Mouse (Mus musculus) lung, adult 18-20 months (tissue): ENCODE data around the gene Ccdc142.

Source experiments
- DNase-seq, 2 experiments: peaks; one replicate each; pipeline ENCODE4 v3.0.0; 2022; ENCODE audit warnings: mixed read lengths in 2 of 2

Ccdc142 gene

DNA sequence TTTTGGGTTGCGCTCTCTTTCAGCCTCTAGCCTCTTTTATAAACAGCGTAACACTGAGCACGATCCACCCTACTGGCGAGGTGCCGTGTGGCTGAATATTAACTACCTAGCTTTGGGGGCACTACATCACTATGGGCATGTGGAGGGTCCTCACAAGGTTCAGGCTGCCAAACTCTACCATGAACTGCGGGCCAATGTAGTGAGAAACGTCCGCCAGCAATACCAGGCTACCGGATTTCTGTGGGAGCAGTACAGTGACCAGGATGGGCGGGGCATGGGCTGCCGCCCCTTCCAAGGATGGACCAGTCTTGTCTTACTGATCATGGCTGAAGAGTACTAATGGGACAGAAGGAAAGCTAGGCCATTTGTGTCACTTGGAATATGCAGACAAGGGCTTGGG lies 17.0 kb downstream of the Ccdc142 start:
- DNase-seq, result no peak

DNA sequence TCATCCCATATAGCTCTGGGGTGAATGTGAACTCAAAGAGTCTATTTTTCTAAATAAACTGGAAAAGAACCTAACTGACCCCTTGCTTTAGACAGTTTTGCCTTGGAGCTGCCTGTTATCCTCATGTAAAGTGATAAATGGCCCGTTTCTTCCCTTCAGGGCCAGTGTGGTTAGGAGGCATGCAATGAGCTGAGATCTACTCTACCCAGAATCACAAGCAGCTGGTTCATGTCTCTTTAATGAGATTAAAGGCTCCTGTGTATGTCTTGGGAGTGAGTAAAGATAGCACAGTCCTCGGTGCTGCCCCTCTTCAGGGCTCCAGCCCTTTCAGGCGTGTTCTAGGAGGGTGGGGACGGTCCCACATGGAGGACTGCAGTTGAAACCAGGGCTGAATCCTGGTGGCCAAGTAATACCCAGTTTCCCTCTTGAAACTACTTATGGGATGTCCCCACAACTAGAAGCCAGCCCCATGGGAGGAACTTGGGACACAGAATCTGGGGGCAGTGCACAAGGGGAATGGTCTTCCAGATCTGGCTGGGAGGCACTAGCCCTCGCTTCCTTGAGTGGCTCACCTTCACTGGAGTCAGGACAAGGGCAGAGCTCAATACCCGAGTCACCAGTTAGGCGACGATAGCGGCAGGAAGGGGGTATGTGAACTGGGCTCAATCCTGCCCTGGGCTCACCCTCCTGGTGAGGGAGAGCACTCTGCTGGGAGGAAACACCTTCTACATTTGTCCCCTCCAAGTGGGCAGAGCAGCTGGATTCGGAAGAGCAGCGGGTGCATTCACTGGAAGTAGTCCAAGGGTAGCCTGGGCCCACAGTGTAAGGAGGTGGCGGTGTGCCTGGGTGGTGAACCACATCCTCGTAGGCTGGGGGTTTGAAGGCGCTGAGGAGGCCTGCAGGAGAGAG lies 17.7 kb downstream of the Ccdc142 start:
- no peak for DNase-seq

DNA sequence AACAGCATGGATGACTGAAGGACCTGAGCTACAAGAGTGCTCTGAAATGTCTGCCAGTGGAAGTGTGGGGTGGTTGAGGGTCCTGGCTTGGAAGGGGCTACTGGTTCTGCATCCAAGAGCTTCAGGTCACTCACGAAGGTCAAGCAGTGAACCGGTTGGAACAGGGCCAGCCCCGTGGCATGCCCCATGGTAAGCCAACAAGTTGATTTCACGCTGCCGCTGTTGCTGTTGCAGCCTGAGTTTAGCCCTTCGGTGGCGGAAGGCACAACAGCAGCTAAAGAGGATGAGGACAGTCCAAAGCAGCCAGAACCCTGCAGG lies 18.3 kb downstream of the Ccdc142 start:
- DNase-seq, result no peak

DNA sequence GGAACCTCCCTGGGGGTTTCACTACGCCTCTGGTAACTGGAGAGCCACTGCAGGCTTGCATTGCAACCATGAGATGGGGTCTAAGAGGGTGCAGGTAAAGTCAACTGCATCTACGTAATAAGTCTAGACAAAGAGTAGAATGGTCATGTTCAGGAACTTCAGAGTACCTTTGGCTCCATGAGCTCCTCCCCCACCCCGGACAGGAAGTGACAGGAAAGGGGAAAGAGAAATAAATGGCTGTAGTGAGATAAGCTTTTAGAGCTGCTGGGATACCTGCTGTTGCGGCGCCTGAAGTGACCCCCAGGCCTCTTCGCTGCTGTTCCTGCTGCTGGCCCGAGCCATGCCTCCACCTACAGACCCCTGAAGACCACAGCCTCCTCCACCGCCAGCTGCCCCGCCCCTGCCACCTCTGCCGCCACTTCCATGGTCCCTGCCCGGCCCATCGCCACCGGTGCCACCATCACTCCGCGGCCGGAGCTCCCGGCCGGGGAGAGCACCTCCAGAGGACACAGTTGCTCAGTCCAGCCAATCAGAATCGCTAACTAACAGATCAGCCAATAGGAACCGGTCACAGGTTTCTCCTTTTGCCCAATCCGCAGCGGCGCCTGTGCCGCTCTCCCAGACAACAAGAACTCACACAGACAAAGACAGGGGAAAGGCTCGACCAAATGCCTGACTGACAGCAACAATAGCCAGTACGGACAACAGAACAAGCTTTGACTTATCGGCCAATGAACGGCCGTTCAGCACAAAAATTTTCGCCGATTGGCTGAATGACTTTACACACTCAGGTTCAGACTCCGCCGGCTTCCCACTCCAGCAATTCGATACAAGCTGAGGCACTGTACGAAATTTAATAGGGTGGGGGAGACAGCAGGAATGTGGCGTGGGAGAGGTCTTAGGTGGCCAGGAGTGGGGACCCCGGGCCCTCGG lies 19.8 kb downstream of the Ccdc142 start, which contains the start of gene Wbp1:
Wbp1 (minus strand) TSS at position 630 of the 933 bp plus-strand sequence.
- DNase-seq, result peak; percentile 98

DNA sequence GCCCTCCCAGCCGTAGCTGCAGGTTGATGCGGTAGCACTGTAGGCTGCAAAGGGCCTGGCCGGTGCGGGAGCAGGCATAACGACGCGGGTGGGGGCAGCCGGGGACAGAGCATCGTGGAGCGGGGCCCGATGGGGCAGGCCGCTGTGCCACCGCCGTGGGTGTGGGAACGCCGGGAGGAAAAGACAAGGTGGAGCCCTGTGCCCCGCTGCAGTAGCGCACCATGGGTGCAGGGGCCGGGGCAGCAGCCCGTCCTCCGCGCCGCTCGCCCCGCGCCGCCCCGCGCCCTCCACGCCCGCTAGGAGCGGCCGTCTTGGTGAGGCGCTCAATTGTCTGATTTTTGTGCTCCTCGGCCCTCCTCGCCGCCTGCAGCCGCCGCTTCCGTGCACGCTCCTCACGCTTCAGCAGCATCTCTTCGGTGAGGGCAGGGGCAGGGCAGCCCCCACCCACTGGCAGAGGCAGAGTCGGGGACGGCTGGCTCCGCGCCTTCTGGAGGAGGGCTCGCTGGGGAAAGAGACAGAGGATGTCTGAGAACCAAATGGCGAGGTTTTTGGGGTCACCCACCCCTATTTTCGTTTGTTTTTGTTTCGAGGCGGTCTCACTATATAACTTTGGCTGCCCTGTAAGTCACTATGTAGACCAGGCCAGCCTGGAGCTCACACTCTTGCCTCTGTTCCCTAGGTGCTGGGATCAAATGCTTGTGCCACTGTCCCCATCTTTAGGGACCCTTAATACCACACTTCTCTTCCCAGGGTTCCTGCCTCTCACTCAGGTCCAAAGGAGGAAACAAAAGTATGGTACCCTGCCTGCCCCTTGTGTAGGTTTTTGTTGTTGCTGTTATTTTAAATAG lies 20.7 kb downstream of the Ccdc142 start:
- no peak for DNase-seq

DNA sequence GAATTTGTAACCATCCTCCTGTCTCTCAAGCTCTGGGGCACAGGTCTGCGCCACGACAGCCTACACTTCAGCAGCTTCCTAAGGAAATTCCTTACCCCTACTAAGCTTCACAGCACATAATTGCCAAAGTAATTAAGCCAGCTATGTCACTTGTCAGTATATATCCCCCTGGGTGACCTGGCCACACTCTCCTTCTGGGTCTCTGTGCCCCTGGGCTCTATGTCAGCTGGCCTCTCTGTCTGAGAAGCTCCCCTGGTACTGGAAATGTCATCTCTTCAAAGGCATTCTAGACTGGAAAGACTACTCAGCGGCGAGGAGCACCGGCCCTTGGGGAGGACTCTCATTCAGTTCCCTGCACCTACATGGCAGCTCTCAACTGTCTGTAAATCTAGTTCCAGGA lies 21.6 kb downstream of the Ccdc142 start:
- no peak for DNase-seq

DNA sequence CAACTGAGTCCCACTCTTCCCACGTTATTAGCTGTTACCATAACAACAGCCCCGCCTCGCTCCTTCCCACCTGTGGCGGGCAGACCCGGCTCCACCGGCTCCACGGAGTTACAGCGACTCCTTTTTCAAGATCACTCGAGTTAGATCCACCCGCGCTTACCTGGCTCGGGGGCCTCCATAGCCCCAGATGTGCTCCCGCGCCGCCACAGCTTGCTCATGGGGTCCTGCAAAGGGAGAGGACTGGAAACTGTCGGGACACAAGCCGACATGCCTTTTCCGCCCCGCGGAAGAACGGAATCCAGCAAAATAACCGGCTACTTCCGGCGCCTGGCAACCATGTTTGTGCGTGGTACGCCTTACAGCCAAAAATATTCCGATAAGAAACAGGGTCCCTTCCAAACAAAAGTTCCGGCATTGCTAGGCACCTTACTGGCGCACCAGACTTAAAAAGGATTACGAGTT lies 23.5 kb downstream of the Ccdc142 start:
- DNase-seq, result peak; percentile 92 to 95

DNA sequence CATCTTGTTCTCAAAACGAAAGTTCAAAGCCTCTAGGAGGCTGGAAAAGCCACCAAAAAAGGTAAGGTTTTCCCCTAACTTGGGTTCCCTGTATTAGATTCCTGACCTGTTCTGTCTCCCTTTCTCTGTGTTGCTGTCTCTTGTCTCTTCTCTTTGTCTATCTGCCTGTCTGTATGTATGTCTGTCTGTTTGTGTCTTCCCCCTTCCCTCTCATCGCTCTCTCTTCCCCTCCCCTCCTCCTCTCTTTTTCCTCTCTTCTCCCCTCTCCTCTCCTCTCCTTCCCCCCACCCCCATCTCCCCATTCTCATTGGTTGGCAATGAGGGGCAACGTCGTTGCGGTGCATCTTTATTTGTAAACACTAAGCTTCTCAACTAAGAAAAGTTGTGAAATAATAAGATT lies 23.9 kb downstream of the Ccdc142 start, which contains the start of gene Ino80b:
Ino80b (minus strand) TSS at position 101 of the 400 bp plus-strand sequence.
- no peak for DNase-seq

DNA sequence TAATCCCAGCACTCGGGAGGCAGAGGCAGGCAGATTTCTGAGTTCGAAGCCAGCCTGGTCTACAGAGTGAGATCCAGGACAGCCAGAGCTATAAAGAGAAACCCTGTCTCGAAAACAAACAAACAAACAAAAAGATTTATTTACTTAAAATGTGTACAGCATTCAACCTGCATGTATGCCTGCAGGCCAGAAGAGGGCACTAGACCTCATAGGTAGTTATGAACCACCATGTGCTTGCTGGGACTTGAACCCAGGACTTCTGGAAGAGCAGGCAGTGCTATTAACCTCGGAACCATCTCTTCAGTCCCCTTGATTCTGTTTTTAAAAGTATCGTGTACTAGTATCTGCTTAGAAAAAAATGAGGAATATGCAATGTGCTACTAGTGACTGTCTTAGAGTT lies 26.0 kb downstream of the Ccdc142 start:
- DNase-seq, result no peak

DNA sequence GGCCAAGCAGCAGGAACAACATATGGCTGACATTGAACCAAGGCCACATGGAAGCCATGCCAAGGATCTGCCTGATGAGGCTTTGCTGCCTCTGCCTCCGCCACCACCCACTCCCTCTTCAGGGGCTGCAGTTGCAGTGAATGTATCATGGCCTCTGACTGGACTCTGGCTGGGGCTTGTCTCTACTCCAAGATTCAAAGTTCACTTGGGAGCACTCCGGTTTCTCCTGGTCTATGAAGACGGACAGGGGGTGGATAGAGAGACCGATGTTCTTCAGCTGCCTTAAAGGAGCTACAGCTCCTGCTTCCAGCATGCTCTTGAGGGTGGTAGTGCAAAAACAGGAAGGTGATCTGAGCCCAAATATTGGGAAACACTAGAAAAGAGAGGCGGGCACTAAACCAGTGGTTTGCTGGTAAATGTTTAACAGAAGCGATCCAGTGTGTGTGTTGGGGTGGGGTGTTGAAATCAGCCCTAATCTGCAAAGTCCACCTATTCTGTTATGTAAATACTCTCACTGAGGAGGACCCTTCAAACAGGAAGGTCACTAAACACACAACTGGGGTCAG lies 30.2 kb downstream of the Ccdc142 start:
- DNase-seq, result peak; percentile 55 to 75

DNA sequence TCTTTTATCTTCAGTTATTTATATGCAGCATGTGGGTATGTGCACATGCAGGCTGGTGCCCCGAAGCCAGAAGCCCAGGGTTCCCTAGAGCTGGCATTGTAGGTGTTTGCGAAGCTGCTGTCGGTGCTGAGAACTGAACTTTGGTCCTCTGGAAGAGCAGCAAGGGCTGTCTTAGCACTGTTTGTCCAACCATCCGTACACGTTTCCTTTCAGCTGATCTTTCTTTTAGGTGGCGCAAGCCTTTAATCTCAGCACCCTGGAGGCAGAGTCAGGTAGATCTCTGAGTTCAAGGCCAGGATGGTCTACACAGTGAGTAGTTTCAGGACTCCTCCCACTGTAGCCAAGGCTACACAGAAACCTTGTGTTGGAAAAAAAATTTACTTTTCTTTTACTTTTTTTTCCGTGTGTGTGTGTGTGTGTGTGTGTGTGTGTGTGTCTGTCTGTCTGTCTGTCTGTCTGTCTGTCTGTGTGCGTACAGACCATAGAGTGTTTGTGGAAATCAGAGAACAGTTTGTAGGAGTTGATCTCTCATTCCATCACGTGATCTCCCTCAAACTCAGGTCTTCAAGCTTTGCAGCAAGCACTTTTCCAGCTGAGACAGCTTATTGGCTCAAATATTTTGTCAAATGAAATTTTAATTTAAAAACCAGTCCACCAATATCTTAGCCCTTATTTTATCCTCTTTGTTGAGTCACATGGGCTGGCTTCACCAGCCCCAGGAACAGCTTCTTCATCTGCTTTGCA lies 30.9 kb downstream of the Ccdc142 start:
- no peak for DNase-seq

DNA sequence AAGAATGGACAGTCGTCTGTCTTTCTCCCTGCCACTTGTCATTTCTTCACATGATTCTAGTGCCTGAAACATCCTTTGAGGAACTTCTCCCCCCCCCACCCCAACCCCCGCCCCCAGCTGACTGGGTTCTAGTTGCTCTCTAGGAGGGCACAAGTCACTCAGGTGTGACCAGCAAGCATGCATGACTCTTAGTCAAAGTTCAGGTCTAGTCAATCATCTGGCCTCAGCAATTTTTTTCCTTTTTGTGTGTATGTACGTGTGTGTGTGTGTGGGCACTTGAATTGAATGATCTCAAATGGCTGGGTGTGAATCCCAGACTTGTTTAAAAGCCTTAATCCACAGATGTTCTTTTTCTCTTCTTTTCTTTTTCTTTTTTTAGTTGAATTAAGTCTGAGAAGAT lies 32.8 kb downstream of the Ccdc142 start:
- DNase-seq, result no peak

DNA sequence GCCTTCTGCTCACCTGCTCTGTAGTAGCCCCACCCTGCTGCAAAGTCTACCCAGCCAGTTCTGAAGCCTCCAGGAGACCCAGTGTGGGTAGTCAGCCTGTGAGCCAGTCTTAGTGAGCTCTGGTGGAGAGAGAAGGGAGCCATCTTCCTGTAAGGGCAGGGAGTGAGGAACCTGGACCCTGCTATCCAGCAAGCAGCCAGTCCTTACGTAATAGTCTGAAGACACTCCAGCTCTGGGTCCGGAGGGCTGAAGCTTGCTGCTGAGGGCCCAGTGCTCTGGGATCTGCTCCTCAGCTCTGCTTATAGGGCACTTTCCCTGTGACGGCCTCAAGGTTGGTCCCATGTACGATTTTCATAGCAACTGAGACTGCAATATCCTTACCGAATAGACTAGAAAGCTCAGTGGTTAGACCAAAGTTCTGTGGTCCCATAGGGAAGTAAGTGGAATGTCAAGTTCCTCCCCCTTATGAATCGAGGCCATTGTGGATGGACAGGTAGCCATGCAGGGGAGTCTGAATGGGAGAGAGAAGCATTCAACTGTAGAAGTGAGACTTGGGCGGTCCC lies 33.6 kb downstream of the Ccdc142 start, which contains the start of gene Rtkn:
Rtkn (plus strand) TSS at position 513 of the 563 bp plus-strand sequence.
- peak in 1 of 2 experiments; percentile 38 for DNase-seq

DNA sequence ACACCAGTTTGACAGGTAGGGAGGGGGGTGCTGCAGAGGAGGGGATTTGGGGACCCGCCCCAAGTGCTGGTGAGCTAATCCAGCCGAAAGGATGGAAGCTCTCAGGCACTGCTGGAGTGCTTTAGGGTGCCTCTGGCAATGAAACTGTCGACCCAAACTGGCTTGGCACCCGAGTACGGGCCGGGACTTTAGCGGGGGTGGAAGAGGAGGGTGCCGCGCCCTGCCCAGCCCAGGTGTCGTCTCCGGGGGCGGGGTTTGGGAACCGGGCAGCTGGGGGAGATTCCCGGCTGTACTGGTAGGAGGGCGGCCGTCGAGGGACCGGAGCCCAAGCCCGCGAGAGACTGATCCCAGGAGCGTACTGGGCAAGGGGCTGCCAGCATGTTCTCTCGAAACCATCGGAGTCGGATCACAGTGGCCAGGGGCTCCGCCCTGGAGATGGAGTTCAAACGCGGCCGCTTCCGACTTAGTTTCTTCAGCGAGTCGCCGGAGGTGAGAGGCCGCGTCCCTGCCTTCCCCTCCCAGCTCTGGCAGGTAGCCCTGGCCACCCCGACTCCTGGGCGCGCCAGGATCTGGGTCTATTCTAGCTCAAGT lies 34.3 kb downstream of the Ccdc142 start:
- peak; percentile 73 to 79 for DNase-seq

DNA sequence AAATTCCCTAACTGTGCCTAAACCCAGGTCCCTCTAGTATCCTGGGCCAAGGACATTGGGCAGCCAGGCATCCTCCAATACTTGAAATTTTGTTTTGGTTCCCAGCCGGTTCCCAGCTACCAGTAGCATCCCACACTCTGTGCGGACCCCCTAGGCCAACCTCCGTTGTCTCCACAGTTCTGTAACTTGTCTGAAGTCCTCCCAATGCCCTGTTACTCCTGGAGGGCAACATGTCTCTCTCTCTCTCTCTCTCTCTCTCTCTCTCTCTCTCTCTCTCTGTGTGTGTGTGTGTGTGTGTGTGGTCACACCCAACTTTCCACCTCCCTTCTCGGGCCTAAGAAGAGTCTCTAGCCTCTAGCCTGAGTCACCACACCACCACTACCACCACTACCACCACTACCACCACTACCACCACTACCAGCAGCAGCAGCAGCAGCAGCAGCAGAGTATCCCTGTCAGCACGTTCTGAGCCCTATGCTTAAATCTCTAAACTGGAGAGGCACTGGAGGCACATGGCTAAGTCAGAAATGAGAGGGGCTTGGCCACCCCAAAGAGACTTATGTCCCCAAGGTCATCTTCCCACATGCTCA lies 35.0 kb downstream of the Ccdc142 start:
- no peak for DNase-seq

DNA sequence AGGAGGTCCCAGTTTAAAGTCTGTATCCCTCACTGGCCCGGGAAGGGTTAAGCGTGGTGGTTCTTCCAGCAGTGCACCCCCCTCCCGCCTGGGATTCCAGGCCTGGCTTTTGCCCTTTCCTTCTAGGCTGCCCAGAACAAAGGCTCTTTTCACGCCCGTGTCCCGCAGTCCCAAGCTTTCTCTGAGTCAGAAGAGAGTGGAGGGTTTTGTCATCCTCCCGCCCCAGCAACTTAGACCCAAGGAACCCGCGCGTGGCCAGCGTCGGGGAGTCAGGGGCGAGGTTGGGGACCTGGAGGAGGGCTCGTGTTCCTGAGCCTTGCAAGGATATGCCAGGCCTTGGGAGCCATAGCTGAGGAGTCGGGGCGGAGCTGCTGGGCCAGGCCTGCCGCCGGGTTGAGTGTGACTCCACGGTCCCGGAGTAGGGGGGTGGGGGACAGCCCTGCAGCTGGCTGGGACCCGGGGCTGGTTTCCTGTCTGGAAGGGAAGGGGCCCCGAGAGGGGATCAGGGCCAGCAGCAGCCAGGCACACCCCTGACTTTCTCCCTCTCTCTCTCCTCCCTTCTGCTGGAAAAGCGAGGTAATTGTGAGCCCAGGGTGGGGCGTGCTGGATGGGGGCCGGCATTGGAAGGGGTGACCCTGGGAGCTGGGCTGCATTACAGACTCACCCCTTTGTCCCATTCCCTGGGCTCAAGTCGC lies 35.6 kb downstream of the Ccdc142 start:
- DNase-seq, result peak; percentile 46 to 54

DNA sequence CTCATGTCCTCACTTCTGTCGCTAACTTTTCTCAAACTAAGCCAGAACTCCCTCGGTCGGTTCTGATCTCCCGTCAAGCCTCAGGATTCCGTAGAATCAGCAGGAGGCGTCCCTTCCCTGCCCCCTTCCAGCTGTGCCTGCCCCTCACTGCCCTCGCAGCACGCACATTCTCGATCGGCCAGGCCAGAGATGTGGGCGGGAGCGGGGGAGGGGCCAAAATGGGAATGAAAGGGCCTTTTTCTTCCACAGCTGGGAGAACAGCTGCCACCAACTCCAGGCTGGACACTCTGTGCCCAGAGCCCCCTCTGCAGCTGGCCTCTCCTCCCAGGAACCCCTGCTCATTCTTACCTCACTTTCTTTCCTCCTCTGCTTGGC lies 36.2 kb downstream of the Ccdc142 start:
- peak; percentile 87 to 90 for DNase-seq

DNA sequence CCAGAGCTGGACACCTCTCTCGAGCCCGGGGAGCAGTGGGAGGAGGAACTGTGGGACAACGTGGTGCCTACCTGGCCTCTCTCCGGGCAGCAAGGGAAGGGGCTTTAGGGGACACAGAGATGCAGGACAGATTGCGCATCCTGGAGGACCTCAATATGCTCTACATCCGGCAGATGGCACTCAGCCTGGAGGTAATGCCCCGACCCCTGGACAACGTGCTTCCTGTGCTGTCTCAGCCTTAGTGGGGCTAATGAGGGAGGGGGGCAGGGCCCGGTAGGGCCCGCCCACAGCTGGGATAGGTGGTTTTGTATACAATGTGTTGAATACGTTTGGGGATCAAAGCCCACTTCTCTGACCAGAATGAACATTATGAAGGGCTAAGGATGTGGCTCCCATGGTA lies 36.7 kb downstream of the Ccdc142 start:
- no peak for DNase-seq

DNA sequence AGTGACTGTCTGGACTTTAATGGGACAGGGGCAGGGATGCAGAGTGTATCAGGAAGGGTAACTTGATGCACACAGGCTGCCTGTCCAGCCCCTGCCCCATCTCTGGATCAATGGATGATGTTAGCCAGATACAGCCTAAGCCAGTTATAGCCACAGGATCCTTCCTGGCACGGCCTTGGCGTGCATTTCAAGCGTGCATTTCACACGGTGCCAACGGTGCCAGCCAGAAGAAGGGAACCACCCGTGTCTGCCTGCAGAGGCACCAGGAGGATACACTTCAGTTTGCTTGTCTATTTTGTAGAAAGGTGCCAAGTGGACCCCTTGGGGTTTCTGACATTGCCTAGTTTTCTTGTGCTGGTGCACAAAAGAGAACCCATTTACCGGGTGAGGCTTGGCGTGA lies 38.6 kb downstream of the Ccdc142 start:
- no peak for DNase-seq

DNA sequence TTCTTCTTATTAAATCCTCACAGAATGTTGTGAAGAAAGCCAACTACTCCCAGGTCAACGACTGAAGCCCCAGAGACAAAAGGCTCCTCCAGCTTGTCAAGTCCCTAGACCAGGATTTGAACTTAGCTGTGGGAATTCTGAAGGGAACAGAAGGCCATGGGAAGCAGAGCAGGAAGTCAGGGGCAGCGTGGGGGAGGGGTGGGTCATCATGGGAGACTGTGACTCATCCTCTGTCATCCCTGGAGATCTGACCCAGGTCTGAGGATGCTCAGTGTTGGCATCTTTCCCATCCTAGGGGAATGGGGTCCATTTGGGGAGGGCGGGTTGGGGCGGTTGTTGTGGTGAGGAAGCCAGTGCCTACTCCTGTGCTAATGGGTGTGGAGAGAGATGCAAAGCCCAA lies 40.2 kb downstream of the Ccdc142 start:
- DNase-seq, result no peak
